Mouse (Mus musculus): ENCODE data around the gene Usp32. TPM values are rescaled to one million over a fixed set of nuclear protein-coding genes. Genes with fewer than 3 reads are reported as not detected.

The Usp32 gene
- total RNA-seq, 2 experiments from 2014 or later: 8.6 to 9.1 TPM

DNA sequence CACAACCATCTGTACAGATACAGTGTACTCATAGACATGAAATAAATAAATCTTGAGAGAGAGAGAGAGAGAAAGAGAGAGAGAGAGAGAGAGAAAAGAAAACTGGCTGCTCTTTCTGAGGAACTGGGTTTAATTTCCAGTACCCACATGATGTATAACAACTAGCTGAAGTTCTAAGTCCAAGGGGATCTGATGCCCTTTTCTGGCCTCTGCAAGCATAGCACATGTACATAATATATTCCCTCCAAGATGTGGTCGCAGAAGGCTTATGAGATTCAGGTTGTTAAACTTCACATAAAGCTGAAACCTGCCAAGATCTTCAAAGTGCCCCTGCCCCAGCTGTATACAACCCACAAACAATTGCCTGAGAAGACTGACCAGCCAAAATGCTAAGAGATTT is 144.7 kb downstream of the Usp32 start:
- intact Hi-C loops (cut with DNase I; ENCODE audit: low total_unique reads): no loop called here
- DNase-seq: no peak

DNA sequence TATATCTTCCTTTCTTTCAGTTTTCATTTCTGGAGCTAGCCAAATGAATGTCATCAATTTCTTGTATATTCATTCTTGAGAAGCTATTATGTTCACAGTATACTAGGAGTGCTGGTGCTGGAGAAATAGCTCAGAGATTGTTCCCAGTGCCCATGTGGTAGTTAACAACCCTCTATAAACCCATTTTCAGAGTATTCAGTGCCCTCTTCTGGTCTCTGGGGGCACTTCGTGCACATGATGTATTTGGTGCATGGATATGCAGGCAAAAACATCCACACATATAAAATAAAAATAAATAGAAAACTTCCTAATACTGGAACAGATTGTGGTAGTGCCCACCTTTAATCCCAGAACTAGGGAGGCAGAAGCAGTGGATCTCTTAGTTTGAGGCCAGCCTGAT is 147.0 kb downstream of the Usp32 start:
- intact Hi-C loops (cut with DNase I; ENCODE audit: low total_unique reads): no loop called here
- DNase-seq: no peak

DNA sequence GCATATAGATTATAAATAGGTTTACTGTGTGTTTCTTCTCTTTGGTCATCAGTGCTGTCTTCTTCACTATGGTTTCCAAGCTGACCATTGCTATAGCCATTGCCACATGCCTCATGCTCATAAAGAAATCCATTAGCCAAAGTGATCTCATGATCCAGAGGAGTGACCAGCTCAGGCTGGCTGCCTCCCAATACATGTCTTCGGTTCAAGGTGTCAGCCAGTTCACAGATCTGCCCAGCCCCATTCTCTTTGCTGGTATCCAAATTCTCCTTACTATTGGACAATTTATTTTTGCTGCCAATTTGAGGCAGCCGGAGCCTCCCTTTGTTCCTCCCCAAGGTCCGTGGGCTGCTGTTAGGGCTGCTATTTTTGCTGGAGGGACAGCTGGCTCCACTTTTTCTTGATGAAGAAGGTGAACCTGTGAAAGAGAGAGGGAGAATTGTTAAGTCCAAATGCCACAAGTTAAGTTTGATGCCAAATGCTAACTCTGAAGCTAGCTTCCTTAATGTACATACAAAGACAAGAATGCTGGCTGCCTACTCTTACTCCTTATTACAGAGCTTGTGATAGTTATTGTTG is 151.5 kb downstream of the Usp32 start:
- intact Hi-C loops (cut with DNase I; ENCODE audit: low total_unique reads): no loop called here
- no peak for DNase-seq

DNA sequence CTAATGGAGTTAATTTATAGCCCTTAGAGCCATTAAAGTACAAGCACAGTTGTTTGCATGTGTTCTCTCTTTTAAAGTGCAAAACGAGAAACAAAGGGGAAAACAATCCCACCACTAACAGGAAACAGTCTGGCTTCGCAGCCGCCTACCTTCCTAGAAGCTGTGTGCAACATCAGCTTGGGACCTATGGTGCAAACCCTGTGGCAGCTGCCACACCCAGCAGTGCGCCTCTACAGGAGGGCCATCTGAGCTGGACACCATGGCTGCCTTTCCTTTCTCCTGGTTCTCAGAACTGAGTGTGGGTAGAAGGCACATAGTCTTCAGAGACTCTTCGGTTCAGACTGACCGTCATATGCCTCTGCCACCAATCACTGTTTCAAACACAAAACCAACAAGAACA is 154.5 kb downstream of the Usp32 start:
- intact Hi-C loops (cut with DNase I; ENCODE audit: low total_unique reads): no loop called here
- DNase-seq: no peak

DNA sequence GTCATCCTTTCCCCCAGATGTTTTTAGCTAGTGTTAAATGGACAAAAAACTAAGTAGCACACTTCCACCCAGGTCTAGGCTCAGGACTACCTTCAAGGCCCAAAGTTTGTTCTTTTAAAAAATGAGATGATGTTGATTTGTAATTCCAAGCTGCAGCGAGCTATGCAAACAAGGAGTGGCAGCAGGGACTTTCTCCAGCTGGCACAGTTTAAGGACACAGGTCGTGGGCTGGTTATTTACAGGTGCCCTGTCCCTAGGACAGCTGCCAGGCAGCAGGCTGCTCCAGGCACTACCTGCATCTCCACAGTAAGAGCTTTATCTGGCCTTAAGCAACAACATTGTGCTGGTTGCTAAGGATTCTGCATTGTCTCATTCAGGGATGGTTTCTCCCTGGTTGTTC is 159.3 kb downstream of the Usp32 start:
- DNase-seq: no peak
- intact Hi-C loops (cut with DNase I; ENCODE audit: low total_unique reads): loop anchor here (5.0 kb wide), 1 partner anchor 58 kb away; no protein-coding TSS in a partner anchor

DNA sequence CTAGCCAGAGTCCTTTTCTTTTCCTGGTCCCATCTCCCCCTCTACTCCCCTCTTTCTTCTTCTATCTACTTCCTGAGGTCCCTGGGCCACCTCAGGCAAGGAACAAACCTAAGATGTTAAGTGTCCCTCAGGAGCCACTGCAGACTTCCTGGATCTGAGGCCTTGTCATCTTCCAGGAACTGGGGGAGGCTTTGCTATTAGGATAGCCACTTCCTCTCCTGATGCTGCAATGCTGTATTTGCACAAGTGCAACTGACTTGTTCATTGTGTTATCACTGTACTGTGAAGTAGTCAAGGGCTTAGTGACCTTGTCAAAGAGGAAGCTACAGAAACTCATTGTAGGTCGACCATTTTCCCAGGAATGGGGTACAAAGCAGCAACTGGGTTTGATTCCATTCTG is 160.6 kb downstream of the Usp32 start:
- DNase-seq: no peak
- intact Hi-C loops (cut with DNase I; ENCODE audit: low total_unique reads): no loop called here

DNA sequence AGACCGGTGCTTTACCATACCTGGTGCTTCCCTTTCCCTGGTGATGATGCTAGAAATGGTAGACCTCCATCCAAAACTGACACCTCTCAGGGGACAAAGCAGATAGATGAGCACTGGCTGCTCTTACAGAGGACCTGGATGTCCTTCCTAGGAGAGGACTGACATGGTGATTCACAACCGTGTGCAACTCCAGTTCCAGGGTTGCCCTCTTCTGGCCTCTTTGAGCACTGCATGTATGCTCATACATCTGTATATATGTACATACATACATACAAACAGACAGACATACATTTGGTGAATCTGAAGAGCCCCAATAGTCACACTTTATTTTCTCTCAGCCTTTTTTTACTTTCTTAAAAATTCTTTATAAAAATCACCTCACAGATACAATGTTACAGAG is 161.8 kb downstream of the Usp32 start:
- intact Hi-C loops (cut with DNase I; ENCODE audit: low total_unique reads): no loop called here
- no peak for DNase-seq

DNA sequence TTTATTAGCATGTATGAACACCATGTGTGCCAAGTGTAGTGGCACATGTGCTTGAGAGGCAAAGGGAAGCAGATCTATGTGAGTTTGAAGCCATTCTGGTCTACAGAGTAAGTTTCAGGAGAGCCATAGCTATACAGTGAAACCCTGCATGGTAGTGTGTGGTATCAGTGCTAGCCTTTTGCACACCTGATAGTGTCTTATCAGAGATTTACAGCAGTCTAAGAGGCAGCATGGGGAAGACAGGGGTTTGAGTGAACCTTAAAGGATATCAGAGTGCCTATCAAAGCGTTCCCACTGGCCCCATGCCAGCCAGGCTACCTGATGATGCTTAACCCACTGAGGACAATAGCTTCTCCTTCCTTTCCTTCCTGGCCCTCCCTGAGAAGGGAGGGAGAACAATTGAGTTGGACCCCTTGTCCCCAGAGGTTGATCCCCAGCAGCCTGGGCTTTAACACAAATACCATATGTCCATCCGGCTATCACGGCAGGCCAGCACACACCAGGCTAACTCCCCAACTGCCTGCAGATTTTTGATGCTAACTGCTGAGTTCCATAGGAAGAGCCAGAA is 162.5 kb downstream of the Usp32 start:
- intact Hi-C loops (cut with DNase I; ENCODE audit: low total_unique reads): no loop called here
- peak; percentile 42 for DNase-seq

DNA sequence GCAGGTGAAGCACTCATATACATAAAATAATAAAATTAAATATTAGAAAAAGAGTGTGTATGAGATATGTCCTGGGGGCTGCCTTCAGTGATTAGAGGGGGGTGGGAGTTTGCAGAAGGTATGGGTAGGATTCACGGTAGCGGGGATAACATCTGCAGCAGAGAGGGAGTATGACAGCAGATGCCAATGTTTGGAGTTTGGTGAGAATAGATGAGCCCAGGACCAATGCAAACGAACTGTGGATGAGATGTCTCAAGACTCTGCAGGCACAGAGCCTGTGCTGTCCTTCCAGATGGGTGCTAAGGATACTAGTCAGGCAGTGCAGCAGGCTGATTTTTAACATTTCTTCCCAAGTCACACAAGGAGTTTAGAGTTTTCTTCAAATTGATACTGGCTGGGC is 163.3 kb downstream of the Usp32 start:
- intact Hi-C loops (cut with DNase I; ENCODE audit: low total_unique reads): no loop called here
- no peak for DNase-seq

DNA sequence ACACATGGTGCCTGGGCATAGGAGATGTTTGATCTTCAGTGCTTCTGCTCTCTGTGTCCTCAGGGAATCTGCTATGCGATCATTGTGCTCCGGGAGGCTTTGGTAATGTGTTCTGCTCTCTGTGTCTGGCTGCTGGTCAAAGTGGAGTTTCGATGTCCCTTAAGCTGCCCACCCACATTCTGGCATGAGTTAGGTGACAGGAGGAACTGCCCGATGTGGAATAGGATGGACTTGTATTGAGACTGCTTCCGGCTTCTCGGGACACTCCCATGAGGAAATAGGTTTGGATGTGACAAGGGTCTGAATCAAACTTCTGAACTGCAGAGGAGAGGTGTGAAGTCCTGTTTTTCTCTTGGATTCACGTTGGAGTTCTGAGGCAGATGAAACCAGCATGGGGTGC is 165.4 kb downstream of the Usp32 start:
- intact Hi-C loops (cut with DNase I; ENCODE audit: low total_unique reads): no loop called here
- no peak for DNase-seq

DNA sequence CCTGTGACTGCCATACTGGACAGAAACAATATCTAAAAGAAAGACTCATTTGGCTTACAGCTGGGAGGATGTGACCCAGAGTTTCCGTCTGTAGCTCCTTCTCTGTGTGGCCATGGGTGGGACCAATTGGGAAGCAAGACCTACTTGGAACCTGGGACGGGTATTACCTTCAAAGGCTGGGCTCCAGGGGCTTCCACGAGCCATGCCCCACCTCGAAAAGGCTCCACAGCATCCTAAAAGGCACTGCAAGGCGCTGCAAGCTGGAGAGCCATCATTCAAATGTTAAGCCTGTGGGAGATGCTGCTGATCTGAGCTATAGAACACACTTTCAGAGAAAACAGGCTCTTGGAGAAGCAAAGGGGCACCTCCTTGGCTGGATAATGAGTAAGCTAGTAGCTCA is 166.3 kb downstream of the Usp32 start:
- DNase-seq: no peak
- intact Hi-C loops (cut with DNase I; ENCODE audit: low total_unique reads): no loop called here

DNA sequence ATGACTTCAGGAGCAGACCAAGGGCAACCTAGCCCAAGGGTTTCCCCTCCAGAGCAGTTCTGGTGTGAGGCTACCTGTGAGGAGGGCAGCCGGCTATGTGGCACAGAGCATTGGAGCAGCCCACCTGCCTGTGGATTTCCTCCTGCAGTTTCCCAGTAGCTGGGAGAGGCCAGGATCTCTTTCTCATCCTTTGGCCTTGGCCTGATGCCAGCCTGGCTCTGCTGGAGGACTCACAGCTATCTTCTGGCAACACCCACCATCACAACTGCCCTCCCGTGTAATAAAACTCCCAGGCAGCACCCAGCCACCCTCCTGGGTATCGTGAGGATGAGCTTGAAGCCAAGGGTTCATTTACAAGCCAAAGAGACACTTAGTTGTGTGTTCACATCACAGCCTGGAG is 167.9 kb downstream of the Usp32 start:
- DNase-seq: no peak
- intact Hi-C loops (cut with DNase I; ENCODE audit: low total_unique reads): no loop called here

DNA sequence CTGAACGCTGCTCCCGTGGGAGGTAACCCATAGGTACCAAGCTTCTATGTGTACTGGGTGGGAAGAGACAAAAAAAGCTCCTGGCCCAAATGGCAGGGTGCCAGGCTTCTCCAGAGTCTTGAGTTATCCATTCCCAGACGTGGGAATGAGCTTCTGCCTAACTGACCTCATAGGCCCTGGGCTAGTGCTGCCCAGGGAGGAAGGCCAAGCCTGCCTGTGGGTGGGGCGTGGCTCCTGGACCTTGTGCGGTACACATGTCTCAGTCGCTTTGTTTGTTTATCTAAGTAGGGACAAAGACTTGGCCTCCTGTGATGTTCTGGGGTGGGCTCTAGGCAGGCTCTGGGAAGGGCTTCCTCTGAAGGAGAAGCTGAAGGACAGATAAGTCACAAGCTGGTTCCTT is 171.2 kb downstream of the Usp32 start:
- peak; percentile 48 for DNase-seq
- intact Hi-C loops (cut with DNase I; ENCODE audit: low total_unique reads): no loop called here

DNA sequence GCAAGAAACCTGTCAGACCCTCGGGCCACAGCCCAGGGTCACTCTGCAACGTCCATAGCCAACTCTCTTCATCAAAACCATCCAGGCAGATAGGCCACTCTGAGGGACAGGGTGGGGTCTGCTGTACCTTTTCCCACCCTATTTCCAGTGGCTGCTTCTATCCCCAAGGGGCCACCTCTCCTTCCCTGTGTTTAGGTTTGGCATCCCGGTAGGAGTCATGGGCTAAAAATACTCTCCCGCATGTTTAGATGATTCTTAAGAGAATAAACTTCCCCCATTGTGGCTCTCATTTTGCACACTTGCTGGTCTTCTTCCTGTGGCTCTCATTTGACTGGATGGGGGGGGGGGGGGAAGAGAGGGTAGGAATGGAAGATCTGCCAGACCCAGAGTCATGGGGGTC is 171.7 kb downstream of the Usp32 start:
- no peak for DNase-seq
- intact Hi-C loops (cut with DNase I; ENCODE audit: low total_unique reads): no loop called here

DNA sequence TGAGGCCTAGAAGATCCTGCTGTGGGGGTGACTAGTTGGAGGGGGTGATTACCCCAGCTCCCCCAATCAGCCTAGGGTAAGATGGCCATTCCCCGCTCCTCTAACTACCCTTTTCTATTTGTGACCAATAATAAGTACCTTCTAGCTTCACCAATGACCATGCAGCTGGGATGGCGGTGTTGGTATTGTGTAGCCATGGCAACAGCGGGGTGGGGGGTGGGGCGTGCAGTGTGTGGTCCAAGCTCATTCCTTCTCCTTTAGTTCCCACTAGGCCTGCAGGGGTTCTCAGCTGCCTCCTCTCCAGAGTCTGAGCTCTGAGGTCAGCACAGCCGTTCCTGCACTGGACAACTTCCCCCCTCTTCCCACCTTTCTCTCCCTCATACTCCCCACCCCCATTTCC is 172.8 kb downstream of the Usp32 start:
- intact Hi-C loops (cut with DNase I; ENCODE audit: low total_unique reads): no loop called here
- no peak for DNase-seq

DNA sequence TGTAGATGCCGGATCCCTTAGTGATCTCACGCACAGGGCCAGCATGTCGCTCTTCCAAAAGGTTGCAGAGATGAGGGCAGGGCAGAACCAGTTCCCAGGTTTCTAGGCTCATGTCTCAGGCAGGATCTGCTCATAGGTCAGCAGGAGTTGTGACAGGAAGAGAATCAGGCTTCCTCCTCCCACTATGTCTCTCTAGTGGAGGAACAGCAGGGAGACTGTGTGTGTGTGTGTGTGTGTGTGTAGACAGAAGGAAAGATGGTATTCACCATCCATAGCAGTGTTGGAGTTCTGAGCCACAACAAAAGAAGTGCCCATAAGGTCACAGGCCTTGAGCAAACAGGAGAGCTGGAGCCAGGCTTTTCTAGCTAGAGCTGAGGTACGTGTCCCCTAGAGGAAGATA is 173.3 kb downstream of the Usp32 start:
- DNase-seq: no peak
- intact Hi-C loops (cut with DNase I; ENCODE audit: low total_unique reads): no loop called here

DNA sequence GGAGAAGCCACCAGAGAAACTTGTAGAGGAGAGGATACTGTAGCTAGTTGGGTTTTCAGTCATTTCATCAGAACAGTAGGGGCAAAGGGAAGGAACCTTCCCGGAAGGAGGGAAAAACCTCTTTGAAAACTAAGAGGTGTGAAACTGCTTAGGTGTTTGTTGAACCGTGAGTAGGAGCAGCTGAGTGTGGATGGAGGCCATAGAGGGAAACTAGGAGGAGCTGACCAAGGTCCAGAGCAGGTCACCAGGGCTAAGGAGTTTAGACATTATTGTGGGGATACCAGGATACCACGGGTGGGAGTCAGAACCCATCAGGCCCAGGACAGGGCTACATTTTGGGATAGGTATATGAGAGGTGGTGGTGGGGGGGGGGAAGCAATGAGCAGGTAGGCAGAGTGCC is 176.4 kb downstream of the Usp32 start:
- intact Hi-C loops (cut with DNase I; ENCODE audit: low total_unique reads): no loop called here
- DNase-seq: no peak

DNA sequence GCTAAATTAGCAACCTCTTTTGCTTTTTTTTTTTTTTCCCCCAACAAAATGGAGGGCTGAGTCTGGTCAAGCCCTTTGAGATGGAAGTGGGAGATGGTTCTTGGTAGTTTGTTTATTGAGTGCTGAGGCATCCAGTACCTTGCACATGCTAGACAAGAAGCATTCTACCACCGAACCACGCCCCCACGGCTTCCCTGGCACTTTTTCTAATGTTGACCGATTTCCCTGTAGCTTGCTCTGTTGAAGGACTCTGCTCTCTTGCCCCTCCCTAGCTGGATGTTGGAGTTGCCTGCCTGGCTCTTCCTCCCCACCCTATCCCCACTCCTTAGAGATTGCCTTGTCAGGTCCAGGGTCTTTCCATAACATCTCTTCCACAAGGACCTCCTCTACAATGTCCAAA is 177.4 kb downstream of the Usp32 start:
- intact Hi-C loops (cut with DNase I; ENCODE audit: low total_unique reads): no loop called here
- DNase-seq: no peak

DNA sequence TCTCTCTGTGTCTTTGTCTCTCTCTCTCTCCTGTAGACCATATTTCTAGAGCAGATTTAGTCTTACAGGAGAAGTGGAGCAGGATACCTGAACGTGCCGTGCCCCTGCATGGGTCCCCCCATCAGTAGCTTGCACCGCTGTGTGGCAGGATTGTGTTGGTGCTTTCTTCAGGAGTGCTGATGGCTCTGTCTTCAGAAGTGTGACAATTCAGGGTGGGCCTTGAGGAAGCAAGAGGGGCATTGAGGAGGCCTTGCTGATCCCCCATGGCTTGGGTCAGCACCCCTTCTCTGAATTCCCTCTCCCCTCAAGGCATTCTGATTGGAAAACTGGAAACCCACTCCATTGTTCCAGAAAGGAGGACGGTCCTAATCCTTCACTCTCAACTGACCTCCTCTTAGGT is 178.4 kb downstream of the Usp32 start:
- intact Hi-C loops (cut with DNase I; ENCODE audit: low total_unique reads): no loop called here
- no peak for DNase-seq

DNA sequence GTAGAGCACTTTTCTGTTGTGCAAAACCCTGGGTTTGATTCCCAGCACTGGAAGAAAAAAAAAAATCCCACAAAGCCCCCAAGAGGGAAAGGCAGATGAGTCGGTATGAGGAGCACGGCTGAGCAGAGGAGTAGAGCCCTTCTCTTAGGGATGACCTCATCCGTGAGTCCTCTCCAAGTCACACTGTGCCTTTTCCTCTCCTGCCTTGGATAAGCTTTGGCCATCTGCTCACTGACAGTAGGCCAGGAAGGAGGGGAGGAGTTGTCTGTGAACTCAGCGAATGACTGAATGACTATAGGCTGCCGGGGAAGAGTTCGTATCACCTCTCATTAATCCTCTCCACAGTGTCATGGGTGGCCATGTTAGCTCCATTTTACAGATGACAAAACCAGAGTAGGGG is 179.2 kb downstream of the Usp32 start:
- no peak for DNase-seq
- intact Hi-C loops (cut with DNase I; ENCODE audit: low total_unique reads): no loop called here

DNA sequence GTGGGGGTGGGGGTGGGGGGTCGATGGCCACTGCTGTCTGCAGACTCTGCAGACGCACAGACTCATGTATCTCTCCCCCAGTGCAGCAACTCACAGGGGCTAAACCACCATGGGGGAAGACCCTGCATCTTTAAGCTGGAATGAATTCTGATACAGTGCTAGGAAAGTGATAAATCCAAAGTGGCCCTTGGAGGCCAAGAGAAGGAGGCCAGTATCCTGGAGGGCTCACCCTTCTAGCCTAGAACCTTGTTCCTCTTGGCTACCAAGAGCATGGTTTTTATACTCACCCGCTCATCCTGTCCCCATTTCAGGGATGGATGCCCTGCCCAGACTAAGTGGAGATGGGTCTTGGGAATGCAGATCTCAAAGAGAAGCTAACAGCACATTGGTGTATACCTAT is 179.7 kb downstream of the Usp32 start:
- DNase-seq: no peak
- intact Hi-C loops (cut with DNase I; ENCODE audit: low total_unique reads): no loop called here

DNA sequence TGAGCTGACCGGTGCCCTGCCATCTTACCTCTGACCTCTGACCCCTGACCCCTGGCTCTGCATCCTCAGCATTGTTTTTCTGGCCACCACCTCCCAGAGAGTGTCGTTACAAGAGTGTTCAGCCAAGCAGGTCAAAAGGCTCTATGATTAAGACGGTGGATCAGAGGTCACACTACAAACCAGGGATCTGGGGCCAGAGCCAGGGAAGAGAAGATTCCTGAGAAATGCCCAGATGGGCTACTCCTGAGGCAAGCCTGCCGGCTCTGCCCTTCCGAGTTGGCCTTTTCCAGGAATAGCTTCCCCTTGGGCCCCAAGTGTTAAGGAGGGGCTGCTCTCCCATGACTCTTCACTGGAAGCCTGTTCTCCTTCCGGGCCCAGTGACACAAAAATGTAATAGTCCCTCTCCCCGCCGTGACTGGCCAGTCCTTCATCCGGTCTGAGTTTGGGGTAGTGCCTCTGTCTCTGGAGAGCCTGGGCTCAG is 180.2 kb downstream of the Usp32 start:
- intact Hi-C loops (cut with DNase I; ENCODE audit: low total_unique reads): no loop called here
- DNase-seq: peak; percentile 42

Data from gastrocnemius, postnatal 14 days (tissue).